Mouse (Mus musculus): ENCODE results near the gene Prr5. TPM values are rescaled to one million over a fixed set of nuclear protein-coding genes. Genes with fewer than 3 reads are reported as not detected.
"Not testable (repeated sequence)": the region's sequence is repeated elsewhere in the genome, so short reads cannot be mapped to it uniquely, and the experiment has no call there.

Gene Prr5
- polyA plus RNA-seq, 1 experiment from 2014 or later: 12.6 TPM

DNA sequence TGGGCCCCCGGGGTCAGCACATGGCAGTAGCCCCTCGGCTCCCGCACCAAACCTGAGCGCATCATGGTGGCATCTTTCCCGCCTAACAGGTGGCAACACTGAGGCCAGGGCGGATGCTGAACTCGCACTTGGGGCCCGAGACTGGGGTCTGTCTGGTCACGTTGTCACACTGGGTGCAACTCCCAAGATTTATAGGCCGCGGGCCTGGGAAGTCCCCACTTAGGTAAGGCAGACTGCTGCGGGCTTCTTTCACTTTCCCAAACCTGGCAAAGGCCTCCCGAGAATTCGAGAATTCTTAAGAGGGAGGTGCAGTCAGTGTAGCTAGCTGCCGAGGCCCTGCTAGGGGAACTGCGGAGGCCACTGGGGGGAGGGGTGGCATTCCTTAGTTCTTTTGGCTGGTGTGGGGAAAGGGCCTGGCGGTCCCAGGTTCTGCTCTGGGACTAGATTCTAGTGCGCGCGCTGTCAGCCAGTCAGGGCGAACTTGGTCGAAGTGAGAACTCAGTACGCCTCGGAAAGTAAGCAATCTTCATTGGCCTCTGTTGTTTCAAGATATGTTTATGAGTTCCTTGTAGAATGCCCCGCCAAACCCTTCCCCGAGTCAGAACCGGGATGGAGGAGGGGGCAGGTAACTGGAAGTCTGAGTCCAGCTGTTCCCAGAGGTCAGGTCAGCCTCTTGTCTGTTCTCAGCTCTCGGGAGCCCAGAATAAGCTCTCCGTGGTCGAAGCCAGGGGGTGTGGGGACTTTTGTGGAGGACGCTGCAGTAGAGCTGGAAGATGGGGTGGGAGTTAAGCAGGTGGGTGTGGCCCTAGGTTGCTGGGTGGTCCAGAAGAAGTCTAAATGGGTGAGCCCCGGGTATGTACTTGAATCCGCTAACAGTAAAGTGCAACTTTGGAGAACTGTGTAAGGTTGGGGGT, 51.1 kb downstream of the Prr5 start:
- no peak overlapping the region for H3K27ac ChIP-seq
- no peak for ATAC-seq
- H3K36me3 ChIP-seq: no peaks in the 10 kb centered on the region
- H3K9ac ChIP-seq: no peak overlapping the region
- peaks cover 15% of the 10 kb centered on the region; the same call in 1 of the 2 replicates for H3K4me1 ChIP-seq
- 7% methylated on average over 33 of the region's 33 CpGs for WGBS (ENCODE audit: insufficient replicate concordance)
- H3K4me2 ChIP-seq: peak overlapping the region; percentile 66
- H3K9me3 ChIP-seq (replicated peaks): no peaks in the 10 kb centered on the region
- peaks cover 46% of the 10 kb centered on the region for H3K27me3 ChIP-seq (replicated peaks)
- peak overlapping the region; percentile 43 for H3K4me3 ChIP-seq

DNA sequence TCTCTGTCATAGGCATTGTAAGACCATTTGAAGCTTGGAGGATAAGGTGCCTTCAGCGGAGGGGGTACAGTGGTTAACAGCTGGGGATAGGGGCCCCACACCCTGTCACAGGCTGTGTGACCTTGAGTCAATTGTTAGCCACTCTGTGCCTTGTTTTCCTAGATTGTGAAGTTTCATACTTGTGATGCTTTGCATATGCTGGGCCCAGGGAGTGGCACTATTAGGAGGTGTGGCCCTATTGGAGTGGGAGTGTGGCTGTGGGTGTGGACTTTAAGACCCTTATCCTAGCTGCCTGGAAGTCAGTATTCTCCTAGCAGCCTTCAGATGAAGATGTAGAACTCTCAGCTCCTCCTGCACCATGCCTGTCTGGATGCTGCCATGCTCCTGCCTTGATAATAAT, 54.2 kb downstream of the Prr5 start:
- not testable (repeated sequence) for H3K9me3 ChIP-seq (replicated peaks); H3K9ac ChIP-seq; H3K36me3 ChIP-seq; H3K27ac ChIP-seq; ATAC-seq; H3K4me2 ChIP-seq; H3K4me3 ChIP-seq
- WGBS (ENCODE audit: insufficient replicate concordance): 56% methylated on average over 1 of the region's 1 CpGs
- Histone ChIP-seq H3K4me1 (peaks cover 18% of the 10 kb centered on the region; the same call in 1 of the 2 replicates), H3K27me3 (replicated peaks) (peaks cover 38% of the 10 kb centered on the region)

DNA sequence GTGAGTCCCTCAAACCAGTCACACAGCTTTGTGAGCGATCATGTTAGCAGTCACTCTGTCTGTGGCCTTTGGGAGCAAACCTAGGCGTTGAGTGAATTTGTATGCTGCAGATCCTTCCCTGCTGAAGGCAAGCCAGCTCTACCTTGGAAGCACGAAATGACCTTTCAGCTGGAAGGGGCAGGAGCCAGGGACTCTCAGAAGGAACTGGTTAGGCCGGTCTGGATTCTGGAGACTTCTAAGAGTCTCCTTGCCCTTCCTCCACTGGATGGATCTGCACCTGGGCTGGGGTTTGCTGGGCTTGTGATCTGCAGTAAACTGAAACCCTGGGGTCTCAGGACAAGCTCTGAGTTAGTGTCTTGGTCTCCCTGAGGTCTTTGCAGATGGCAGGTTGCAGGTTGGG, 54.8 kb downstream of the Prr5 start:
- H3K9ac ChIP-seq: no peak overlapping the region
- WGBS (ENCODE audit: insufficient replicate concordance): 53% methylated on average over 4 of the region's 4 CpGs
- no peak for ATAC-seq
- no peak overlapping the region for H3K4me3 ChIP-seq
- no peak overlapping the region for H3K27ac ChIP-seq
- no peak overlapping the region for H3K4me2 ChIP-seq
- H3K36me3 ChIP-seq: no peaks in the 10 kb centered on the region
- no peaks in the 10 kb centered on the region for H3K9me3 ChIP-seq (replicated peaks)
- peaks cover 18% of the 10 kb centered on the region; the same call in 1 of the 2 replicates for H3K4me1 ChIP-seq
- H3K27me3 ChIP-seq (replicated peaks): peaks cover 38% of the 10 kb centered on the region

DNA sequence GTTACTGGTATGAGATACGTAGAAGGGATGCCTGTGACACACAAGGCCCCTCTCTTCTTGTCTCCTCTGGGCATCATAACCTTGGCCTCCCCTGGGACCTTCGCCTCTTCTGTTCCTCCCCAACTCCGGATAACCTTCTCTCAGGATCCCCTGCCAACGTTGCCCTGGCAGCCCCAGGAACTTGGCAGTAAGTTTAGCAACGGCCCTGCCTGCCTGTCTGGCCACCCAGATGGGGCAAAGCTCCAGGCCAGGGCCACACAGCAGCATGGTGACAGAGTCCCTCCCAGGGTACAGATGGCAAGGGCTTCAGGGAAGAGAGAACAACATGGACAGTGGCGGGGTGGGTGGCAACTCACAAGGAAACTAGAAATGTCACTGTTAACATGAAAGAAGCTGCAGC, 60.3 kb downstream of the Prr5 start:
- WGBS (ENCODE audit: insufficient replicate concordance): 58% methylated on average over 6 of the region's 6 CpGs
- 0 out of 2 replicates have a peak, but pooled peaks cover 3% of the 10 kb centered on the region for H3K4me1 ChIP-seq
- no peak overlapping the region for H3K4me3 ChIP-seq
- no peak overlapping the region for H3K9ac ChIP-seq
- H3K36me3 ChIP-seq: no peaks in the 10 kb centered on the region
- no peaks in the 10 kb centered on the region for H3K9me3 ChIP-seq (replicated peaks)
- H3K27ac ChIP-seq: no peak overlapping the region
- H3K4me2 ChIP-seq: no peak overlapping the region
- ATAC-seq: no peak
- peaks cover 5% of the 10 kb centered on the region; the same call in 1 of the 2 replicates for H3K27me3 ChIP-seq (replicated peaks)

DNA sequence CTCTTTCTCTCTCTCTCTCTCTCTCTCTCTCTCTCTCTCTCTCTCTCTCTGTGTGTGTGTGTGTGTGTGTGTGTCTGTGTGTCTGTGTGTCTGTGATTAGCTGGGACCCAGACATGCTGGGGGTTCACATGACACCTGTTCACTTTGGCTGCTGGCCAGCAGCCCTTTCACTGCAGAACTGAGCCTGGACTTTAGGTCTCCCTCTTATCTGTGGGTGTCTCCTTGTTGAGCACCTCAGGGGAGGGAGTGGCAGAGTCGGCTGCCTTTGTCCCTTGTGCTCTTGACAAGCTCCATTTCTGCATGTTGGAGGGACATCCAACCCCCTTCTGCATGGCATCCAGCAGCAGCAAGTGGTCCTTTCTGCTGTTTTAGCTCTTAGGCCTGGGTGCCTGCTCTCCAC, 61.5 kb downstream of the Prr5 start:
- H3K9ac ChIP-seq: no peak overlapping the region
- WGBS (ENCODE audit: insufficient replicate concordance): 32% methylated on average over 1 of the region's 1 CpGs
- H3K27me3 ChIP-seq (replicated peaks): peaks cover 5% of the 10 kb centered on the region; the same call in 1 of the 2 replicates
- H3K9me3 ChIP-seq (replicated peaks): no peaks in the 10 kb centered on the region
- H3K27ac ChIP-seq: no peak overlapping the region
- no peak for ATAC-seq
- H3K36me3 ChIP-seq: no peaks in the 10 kb centered on the region
- H3K4me2 ChIP-seq: no peak overlapping the region
- no peak overlapping the region for H3K4me3 ChIP-seq
- H3K4me1 ChIP-seq: 0 out of 2 replicates have a peak, but pooled peaks cover 3% of the 10 kb centered on the region

DNA sequence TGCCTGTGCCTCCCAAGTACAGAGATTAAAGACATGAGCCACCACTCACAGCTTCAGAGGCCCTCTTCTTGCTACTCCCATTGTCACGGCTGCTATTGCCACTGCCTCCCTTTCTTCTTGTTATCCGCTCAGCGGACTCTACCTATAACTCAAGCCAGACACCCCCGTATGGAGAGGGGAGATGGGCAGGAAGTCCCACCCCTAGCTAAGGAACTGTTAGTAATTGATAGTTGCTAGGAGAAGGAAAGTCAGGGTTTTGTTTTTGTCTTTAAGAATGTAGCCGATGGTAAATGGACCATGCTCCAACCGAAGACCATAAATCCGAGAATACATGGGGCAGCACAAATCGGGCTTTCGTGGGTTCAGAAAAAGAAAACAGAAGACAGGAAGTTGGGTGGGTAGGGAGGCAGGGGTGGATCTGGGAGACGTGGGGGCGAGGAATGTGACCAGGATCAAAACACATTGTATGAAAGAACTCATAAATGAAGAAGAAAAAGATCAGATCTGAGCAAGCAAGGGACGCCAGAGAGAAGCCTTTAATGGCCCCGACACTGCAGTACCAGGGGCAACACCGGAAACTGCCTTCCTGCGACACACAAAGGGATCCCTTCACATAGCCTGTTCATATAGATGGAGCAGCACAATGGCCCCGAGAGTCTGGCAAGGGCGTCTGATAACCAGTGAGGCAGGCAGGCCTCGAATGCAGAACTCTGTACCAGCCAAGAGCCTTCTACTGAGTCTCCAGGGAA, 62.4 kb downstream of the Prr5 start:
- ATAC-seq: no peak
- Histone ChIP-seq H3K4me1 (0 out of 2 replicates have a peak, but pooled peaks cover 3% of the 10 kb centered on the region), H3K36me3 (no peaks in the 10 kb centered on the region), H3K4me3 (no peak overlapping the region), H3K27ac (no peak overlapping the region), H3K9ac (no peak overlapping the region), H3K27me3 (replicated peaks) (peaks cover 5% of the 10 kb centered on the region), H3K9me3 (replicated peaks) (no peaks in the 10 kb centered on the region), H3K4me2 (no peak overlapping the region)
- WGBS (ENCODE audit: insufficient replicate concordance): 56% methylated on average over 18 of the region's 18 CpGs

DNA sequence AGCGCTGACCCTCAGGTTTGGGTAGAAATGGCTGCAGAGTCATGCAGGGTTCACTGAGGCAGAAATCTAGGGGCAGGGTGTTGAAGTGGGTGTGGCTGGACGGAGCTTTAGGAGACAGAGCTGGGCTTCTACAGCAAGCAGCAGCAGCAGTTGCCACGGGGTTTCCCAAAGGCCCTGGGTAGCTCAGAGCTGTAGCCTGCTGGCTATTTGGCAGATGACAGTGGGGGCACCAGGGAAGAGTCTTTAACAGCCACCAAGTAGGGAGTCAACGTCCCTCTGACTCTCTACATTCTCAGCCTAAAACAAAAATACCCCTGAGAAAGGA, 63.0 kb downstream of the Prr5 start:
- H3K27me3 ChIP-seq (replicated peaks): peaks cover 5% of the 10 kb centered on the region
- 59% methylated on average over 4 of the region's 4 CpGs for WGBS (ENCODE audit: insufficient replicate concordance)
- ATAC-seq: no peak

DNA sequence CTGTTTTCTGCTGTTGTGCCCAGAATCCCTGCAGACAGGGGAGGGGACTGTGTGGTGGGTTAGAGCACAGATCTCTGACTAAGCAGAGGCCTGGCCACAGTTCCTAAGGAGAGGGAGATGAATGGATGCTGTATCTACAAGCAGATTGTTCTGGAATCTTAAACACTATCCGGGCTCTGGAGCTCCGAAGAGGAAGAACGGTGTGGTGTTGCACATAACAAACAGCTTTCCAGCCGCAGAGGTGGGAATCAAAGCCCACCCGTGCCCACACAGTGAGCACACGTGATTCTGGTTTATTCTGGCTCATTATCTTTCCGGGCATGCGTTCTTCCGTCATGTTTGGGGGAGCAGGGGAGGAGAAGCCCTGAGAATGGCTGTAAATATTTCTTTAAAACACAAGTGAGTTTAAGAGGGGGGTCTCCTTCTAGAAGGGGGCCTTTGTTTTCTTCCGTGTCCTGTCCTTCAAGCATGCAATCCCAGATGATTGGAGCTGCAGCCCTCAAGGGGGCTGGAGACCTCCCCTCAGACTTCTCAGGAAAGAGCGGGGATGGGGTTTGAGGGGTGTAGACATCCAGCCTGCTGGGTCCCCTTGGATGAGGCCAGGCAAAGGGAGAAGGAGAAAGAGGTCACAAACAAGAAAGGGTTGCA, 67.0 kb downstream of the Prr5 start:
- Histone ChIP-seq H3K9ac (no peak overlapping the region), H3K4me1 (no peaks in the 10 kb centered on the region), H3K9me3 (replicated peaks) (no peaks in the 10 kb centered on the region), H3K36me3 (no peaks in the 10 kb centered on the region), H3K4me3 (no peak overlapping the region), H3K4me2 (no peak overlapping the region), H3K27ac (no peak overlapping the region), H3K27me3 (replicated peaks) (no peaks in the 10 kb centered on the region; the same call in none of the 2 replicates)
- 67% methylated on average over 11 of the region's 11 CpGs for WGBS (ENCODE audit: insufficient replicate concordance)
- ATAC-seq: no peak

More for the DNA sequence above, 63.0 kb downstream of the Prr5 start:
- Histone ChIP-seq H3K36me3 (no peaks in the 10 kb centered on the region), H3K4me2 (no peak overlapping the region), H3K9ac (no peak overlapping the region), H3K4me1 (0 out of 2 replicates have a peak, but pooled peaks cover 3% of the 10 kb centered on the region), H3K27ac (no peak overlapping the region), H3K4me3 (no peak overlapping the region), H3K9me3 (replicated peaks) (no peaks in the 10 kb centered on the region)

DNA sequence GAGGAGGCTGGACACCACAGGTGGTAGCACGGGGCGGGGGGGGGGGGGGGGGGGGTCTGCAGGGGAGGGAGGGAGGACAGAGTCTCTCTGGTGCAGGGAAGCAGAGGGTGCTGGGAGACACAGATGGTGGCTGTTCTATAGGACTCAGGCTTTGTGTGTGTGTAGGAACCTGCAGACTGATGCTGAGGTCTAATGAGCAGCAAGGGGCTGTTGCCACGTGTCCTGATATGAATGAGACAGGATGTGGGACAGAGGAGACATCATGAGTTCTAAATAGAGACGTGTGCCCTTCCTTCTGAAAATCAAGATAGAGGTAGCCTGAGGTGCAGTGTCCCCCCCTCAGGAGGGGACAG, 67.5 kb downstream of the Prr5 start:
- Histone ChIP-seq H3K9ac (no peak overlapping the region), H3K9me3 (replicated peaks) (no peaks in the 10 kb centered on the region), H3K36me3 (no peaks in the 10 kb centered on the region), H3K27me3 (replicated peaks) (no peaks in the 10 kb centered on the region; the same call in none of the 2 replicates), H3K4me3 (no peak overlapping the region), H3K27ac (no peak overlapping the region), H3K4me1 (no peaks in the 10 kb centered on the region), H3K4me2 (no peak overlapping the region)
- ATAC-seq: no peak
- WGBS (ENCODE audit: insufficient replicate concordance): 24% methylated on average over 2 of the region's 4 CpGs

DNA sequence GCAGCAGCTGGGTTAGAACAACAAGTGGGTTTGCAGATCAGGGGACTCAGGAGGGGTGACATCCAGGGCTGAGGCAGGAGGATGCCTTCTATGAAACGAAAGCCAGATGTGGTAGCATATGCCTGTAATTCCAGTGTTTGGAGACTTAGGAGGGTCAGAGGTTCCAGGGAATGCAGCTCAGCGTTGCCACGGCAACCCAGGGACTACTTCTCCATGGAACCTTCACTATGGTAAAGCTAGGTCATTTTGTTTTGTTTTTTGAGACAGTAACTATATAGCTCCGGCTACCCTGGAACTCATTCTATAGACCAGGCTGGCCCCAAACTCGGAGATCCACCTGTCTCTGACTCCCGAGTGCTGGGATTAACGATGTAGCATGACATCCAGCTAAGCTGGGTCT, 68.8 kb downstream of the Prr5 start:
- no peaks in the 10 kb centered on the region for H3K36me3 ChIP-seq
- whole genome bisulfite sequencing (ENCODE audit: insufficient replicate concordance): 67% methylated on average over 7 of the region's 7 CpGs
- no peaks in the 10 kb centered on the region; the same call in none of the 2 replicates for H3K27me3 ChIP-seq (replicated peaks)
- H3K4me3 ChIP-seq: no peak overlapping the region
- no peaks in the 10 kb centered on the region for H3K4me1 ChIP-seq
- no peaks in the 10 kb centered on the region for H3K9me3 ChIP-seq (replicated peaks)
- H3K27ac ChIP-seq: no peak overlapping the region
- ATAC-seq: no peak
- H3K4me2 ChIP-seq: no peak overlapping the region
- no peak overlapping the region for H3K9ac ChIP-seq

DNA sequence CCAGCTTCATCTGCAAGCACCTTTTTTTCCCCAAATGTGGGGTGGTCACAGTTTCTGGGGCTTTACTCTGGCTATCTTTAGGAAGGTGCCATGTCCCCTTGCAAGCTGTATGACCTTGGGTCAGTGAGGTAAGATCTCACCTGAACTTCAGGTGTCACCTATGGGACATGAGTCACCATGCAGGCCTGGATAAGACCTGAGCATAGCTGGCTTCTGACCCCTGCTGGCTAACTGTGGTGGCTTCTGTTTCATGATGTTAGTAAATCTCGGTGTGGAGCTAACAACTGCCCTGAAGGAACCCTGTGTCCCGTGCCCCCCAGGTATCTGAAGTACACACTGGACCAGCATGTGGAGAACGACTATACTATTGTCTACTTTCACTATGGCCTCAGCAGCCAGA, 72.2 kb downstream of the Prr5 start:
- Histone ChIP-seq H3K36me3 (no peaks in the 10 kb centered on the region), H3K4me3 (no peak overlapping the region), H3K9ac (no peak overlapping the region), H3K4me2 (no peak overlapping the region), H3K27me3 (replicated peaks) (no peaks in the 10 kb centered on the region; the same call in 1 of the 2 replicates), H3K27ac (no peak overlapping the region), H3K9me3 (replicated peaks) (no peaks in the 10 kb centered on the region), H3K4me1 (no peaks in the 10 kb centered on the region)
- 60% methylated on average over 3 of the region's 3 CpGs for WGBS (ENCODE audit: insufficient replicate concordance)
- ATAC-seq: no peak

DNA sequence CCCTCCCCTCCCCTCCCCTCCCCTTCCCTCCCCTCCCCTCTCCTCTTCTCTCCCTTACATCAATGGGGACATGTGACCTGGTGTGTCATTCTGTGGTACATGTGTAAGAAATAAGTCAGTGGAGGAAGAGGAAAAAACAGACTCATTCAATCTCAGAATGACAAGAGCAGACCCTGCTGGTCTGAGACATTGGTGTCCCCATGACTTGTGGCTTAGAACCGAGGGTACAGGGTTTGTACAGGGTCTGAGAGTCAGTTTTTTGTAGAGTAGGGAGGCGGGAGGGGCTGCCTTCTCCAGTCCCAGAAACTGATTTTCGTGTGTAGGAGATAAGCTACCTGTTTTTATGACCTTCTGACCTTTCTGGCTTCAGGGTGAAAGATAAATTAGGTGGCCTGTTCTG, 73.9 kb downstream of the Prr5 start:
- Histone ChIP-seq H3K4me1 (no peaks in the 10 kb centered on the region), H3K27me3 (replicated peaks) (no peaks in the 10 kb centered on the region), H3K4me2 (no peak overlapping the region), H3K36me3 (no peaks in the 10 kb centered on the region), H3K9me3 (replicated peaks) (no peaks in the 10 kb centered on the region), H3K9ac (no peak overlapping the region), H3K4me3 (no peak overlapping the region), H3K27ac (no peak overlapping the region)
- no peak for ATAC-seq
- 10% methylated on average over 3 of the region's 3 CpGs for WGBS (ENCODE audit: insufficient replicate concordance)
